Mouse (Mus musculus) monocyte, adult 2 months (primary cell): ENCODE results near the gene Trpm4.
"Not testable (repeated sequence)": the region's sequence is repeated elsewhere in the genome, so short reads cannot be mapped to it uniquely, and the experiment has no call there.

Source experiments
- DNase-seq, 2 experiments: peaks; one replicate each; pipeline ENCODE4 v3.0.0; 2022; ENCODE audit warnings: low spot score in 2 of 2, low read depth in 1 of 2

The Trpm4 gene

DNA sequence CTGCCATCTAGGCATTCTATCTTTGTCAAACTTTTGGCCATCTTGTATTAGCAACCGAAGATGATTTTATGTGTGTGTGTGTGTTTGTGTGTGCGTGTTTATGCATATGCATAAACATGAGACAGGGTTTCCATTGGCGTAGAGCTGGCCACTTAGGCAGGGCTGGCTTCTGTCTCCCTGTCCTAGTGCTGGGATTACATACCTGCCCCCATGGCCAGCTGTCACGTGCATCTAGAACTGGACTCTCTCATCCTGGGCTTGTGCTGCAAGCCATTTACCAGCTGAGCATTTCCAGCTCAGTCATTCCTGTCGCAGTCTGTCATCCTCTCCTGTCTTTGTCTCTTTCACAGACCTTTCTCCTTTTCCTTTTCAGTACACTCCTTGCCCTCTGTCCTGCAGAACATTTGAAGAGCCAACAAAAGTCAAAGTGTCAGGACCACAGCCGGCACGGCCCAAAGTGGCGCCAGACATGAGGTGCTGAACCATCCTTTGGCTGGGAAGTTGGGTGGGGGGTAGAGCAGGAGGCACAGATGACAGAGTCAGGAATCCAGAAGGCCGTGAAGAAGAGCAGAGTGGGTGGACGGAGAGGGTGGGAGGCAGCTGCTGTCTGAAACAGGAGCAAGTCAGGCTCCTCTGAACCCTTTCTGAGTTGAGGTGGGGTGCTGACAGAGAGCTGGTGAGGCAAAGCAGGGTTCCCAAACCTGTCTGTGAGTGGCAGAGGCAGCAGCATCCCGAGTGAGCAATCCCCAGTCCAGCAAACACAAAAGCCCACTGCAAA lies 76.3 kb downstream of the Trpm4 start:
- DNase-seq = no peak

DNA sequence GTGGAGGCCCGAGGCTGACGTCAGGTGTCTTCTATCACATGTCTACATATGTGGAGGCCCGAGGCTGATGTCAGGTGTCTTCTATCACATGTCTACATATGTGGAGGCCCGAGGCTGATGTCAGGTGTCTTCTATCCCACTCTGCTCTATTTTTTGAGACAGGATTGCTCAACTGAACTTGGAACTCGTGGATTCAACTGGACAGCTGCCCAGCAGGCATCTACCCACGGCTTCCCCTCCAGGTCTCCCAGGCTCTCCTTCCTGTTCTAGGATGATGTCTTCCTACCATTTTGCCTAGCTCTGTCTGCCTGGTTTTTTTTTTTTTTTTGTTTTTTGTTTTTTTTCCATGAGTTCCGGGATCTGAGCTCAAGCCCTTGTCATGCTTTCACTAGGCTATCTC lies 77.8 kb downstream of the Trpm4 start:
- not testable (repeated sequence) for DNase-seq

DNA sequence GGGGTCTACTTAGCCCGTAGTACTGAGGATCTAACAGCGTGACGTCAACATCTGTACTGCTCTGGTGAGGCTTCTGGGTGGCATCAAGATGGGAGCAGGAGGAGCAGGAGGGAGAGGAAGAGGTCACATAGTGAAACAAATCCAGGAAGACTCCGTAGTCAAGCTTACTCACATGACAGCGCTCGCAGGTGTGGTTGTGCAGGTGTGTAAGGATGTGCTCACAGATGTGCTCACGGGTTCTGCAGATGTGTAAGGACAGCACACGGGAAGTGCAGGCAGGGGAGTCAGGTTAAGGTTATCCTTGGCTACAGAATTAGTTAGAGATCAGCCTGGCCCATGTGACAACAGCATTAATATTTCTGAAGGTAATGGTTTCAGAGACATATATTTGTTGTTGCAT lies 79.8 kb downstream of the Trpm4 start:
- DNase-seq = no peak
